Mouse (Mus musculus): ENCODE results near the gene Tfap4.

- no peak for TF ChIP-seq CTCF (IDR thresholded peaks at IDR 0.05; ENCODE audit: borderline replicate concordance, extremely low read depth, insufficient read depth, insufficient read length)
- no peak for TF ChIP-seq POLR2A (IDR thresholded peaks at IDR 0.05; ENCODE audit: borderline replicate concordance, extremely low read depth, insufficient read depth, insufficient read length, poor library complexity, severe bottlenecking)
Observed at GRCm38 (mm10) chr16:4583807-4584206, 24.2 kb upstream of the Tfap4 start.

Measured in brain, embryonic 14.5 days (tissue).